Mouse (Mus musculus) kidney, embryonic 16.5 days (tissue): ENCODE results near the gene Dusp28. TPM values are rescaled to one million over a fixed set of nuclear protein-coding genes. Genes with fewer than 3 reads are reported as not detected.

Source experiments
- ATAC-seq: fragments of 200-750 bp; cut with Nextera tagmentation; 2 replicates; pipeline ENCODE4 v1.8.0; 2017; ENCODE audit warnings: moderate TSS enrichment; ENCODE audit not compliant: low FRiP score, low TSS enrichment
- H3K27ac ChIP-seq: fragments of 300-500 bp; sonication (generic); 2 replicates; pipeline ENCODE4 v1.5.1; 2014; ENCODE audit warnings: low read length
- H3K27me3 ChIP-seq: fragments of 300-500 bp; sonication (generic); 2 replicates; pipeline ENCODE4 v1.6.1; 2014; ENCODE audit warnings: low read length, control low read depth, mixed read lengths; ENCODE audit not compliant: insufficient read depth
- H3K36me3 ChIP-seq: fragments of 300-500 bp; sonication (generic); 2 replicates; pipeline ENCODE4 v1.6.1; 2014; ENCODE audit warnings: low read length, control low read depth, mixed read lengths; ENCODE audit not compliant: insufficient read depth
- H3K4me1 ChIP-seq: fragments of 300-500 bp; sonication (generic); 2 replicates; pipeline ENCODE4 v1.6.1; 2014; ENCODE audit warnings: low read length, control low read depth, mixed read lengths; ENCODE audit not compliant: insufficient read depth
- H3K4me2 ChIP-seq: fragments of 300-500 bp; sonication (generic); replicated peaks from 2 replicates; pipeline ENCODE4 v1.6.1; 2014; ENCODE audit warnings: low read depth, low read length
- H3K4me3 ChIP-seq: fragments of 300-500 bp; sonication (generic); 2 replicates; pipeline ENCODE4 v1.5.1; 2014; ENCODE audit warnings: mild to moderate bottlenecking, low read length
- H3K9ac ChIP-seq: fragments of 300-500 bp; sonication (generic); replicated peaks from 2 replicates; pipeline ENCODE4 v1.6.1; 2014; ENCODE audit warnings: low read length
- H3K9me3 ChIP-seq: fragments of 300-500 bp; sonication (generic); 2 replicates; pipeline ENCODE4 v1.6.1; 2016; ENCODE audit warnings: low read length, control low read depth
- WGBS: fragments of 180-500 bp; shearing (Covaris S2); extraction: QIAGEN DNeasy Blood & Tissue Kit; methylation state at CpG from one replicate; pipeline ENCODE4 v1.1.7; 2014; 5-methylcytosine and 5-hydroxymethylcytosine counted together
- polyA plus RNA-seq: library from polyadenylated mRNA; unstranded; fragments of >200 nt; fragmentation: Nextera tagmentation; extraction: Ambion mirVana; gene quantifications from 2 replicates; pipeline ENCODE4 v1.2.1, GENCODE M21; 2015

Gene Dusp28
- polyA plus RNA-seq = 12.3 and 13.9 TPM in 2 replicates

- Histone ChIP-seq H3K9me3 (no peaks in the 10 kb centered on the region), H3K4me1 (peaks cover 34% of the 10 kb centered on the region), H3K27ac (peak within 1 kb of the TSS; percentile 94), H3K4me3 (peak within 1 kb of the TSS; percentile 74), H3K27me3 (no peaks in the 10 kb centered on the region), H3K36me3 (no peaks in the 10 kb centered on the region), H3K9ac (peak within 1 kb of the TSS; percentile 71), H3K4me2 (peak within 1 kb of the TSS; percentile 80)
- under 1% methylated on average over 81 of the region's 81 CpGs for WGBS
- peak; percentile 92 for ATAC-seq
Observed at GRCm38 (mm10) chr1:92906779-92907631, at the start of gene Dusp28. Gene Dusp28, plus strand, starts transcription at chr1:92906981.

- Histone ChIP-seq H3K27me3 (no peaks in the 10 kb centered on the region), H3K4me2 (no peak overlapping the region), H3K9ac (no peak overlapping the region), H3K36me3 (peaks cover 24% of the 10 kb centered on the region), H3K27ac (no peak overlapping the region), H3K4me1 (no peaks in the 10 kb centered on the region), H3K9me3 (no peaks in the 10 kb centered on the region), H3K4me3 (no peak overlapping the region)
- no peak for ATAC-seq
- 79% methylated on average over 6 of the region's 6 CpGs for WGBS
Observed at GRCm38 (mm10) chr1:92861503-92861902, 45.3 kb upstream of the Dusp28 start.

GRCm38 (mm10) chr1:92863268-92863667 is 43.5 kb upstream of the Dusp28 start:
- Histone ChIP-seq H3K9me3 (no peaks in the 10 kb centered on the region), H3K4me2 (no peak overlapping the region), H3K4me1 (no peaks in the 10 kb centered on the region), H3K4me3 (no peak overlapping the region), H3K27ac (no peak overlapping the region), H3K9ac (no peak overlapping the region), H3K27me3 (no peaks in the 10 kb centered on the region), H3K36me3 (peaks cover 9% of the 10 kb centered on the region; the same call in 1 of the 2 replicates)
- WGBS = 86% methylated on average over 4 of the region's 4 CpGs
- no peak for ATAC-seq

- no peaks in the 10 kb centered on the region for H3K36me3 ChIP-seq
- no peaks in the 10 kb centered on the region for H3K4me1 ChIP-seq
- no peak overlapping the region for H3K4me2 ChIP-seq
- 67% methylated on average over 2 of the region's 2 CpGs for WGBS
- H3K27ac ChIP-seq = no peak overlapping the region
- no peak overlapping the region for H3K9ac ChIP-seq
- no peaks in the 10 kb centered on the region for H3K27me3 ChIP-seq
- no peak overlapping the region for H3K4me3 ChIP-seq
- no peaks in the 10 kb centered on the region for H3K9me3 ChIP-seq
- ATAC-seq = no peak
Observed at GRCm38 (mm10) chr1:92866170-92866569, 40.6 kb upstream of the Dusp28 start.

GRCm38 (mm10) chr1:92869985-92870384 is 36.8 kb upstream of the Dusp28 start:
- 72% methylated on average over 2 of the region's 2 CpGs for WGBS
- H3K4me3 ChIP-seq = no peak overlapping the region
- no peaks in the 10 kb centered on the region for H3K27me3 ChIP-seq
- no peak overlapping the region for H3K9ac ChIP-seq
- H3K27ac ChIP-seq = no peak overlapping the region
- no peak overlapping the region for H3K4me2 ChIP-seq
- H3K36me3 ChIP-seq = no peaks in the 10 kb centered on the region
- no peaks in the 10 kb centered on the region for H3K4me1 ChIP-seq
- no peak for ATAC-seq
- no peaks in the 10 kb centered on the region for H3K9me3 ChIP-seq

GRCm38 (mm10) chr1:92872666-92873065 is 34.1 kb upstream of the Dusp28 start:
- Histone ChIP-seq H3K27ac (no peak overlapping the region), H3K4me1 (peaks cover 17% of the 10 kb centered on the region), H3K36me3 (no peaks in the 10 kb centered on the region), H3K4me2 (no peak overlapping the region), H3K9ac (no peak overlapping the region), H3K9me3 (no peaks in the 10 kb centered on the region), H3K4me3 (no peak overlapping the region), H3K27me3 (no peaks in the 10 kb centered on the region)
- no peak for ATAC-seq
- WGBS = 67% methylated on average over 7 of the region's 7 CpGs

GRCm38 (mm10) chr1:92874011-92874410 is 32.8 kb upstream of the Dusp28 start:
- no peak overlapping the region for H3K4me2 ChIP-seq
- no peak overlapping the region for H3K4me3 ChIP-seq
- WGBS = 72% methylated on average over 3 of the region's 3 CpGs
- H3K9ac ChIP-seq = no peak overlapping the region
- no peaks in the 10 kb centered on the region for H3K27me3 ChIP-seq
- no peaks in the 10 kb centered on the region for H3K9me3 ChIP-seq
- H3K36me3 ChIP-seq = no peaks in the 10 kb centered on the region
- ATAC-seq = 0 out of 2 replicates have a peak, but pooled peaks have one; percentile 35
- peaks cover 25% of the 10 kb centered on the region for H3K4me1 ChIP-seq
- no peak overlapping the region for H3K27ac ChIP-seq

- WGBS = 87% methylated on average over 8 of the region's 8 CpGs
- no peaks in the 10 kb centered on the region for H3K36me3 ChIP-seq
- no peak overlapping the region for H3K4me3 ChIP-seq
- H3K27ac ChIP-seq = no peak overlapping the region
- H3K4me1 ChIP-seq = peaks cover 25% of the 10 kb centered on the region
- no peaks in the 10 kb centered on the region for H3K9me3 ChIP-seq
- no peak overlapping the region for H3K9ac ChIP-seq
- ATAC-seq = no peak
- no peaks in the 10 kb centered on the region for H3K27me3 ChIP-seq
- no peak overlapping the region for H3K4me2 ChIP-seq
Observed at GRCm38 (mm10) chr1:92875360-92876111, 31.2 kb upstream of the Dusp28 start.

GRCm38 (mm10) chr1:92877431-92877978 is 29.3 kb upstream of the Dusp28 start:
- no peaks in the 10 kb centered on the region for H3K36me3 ChIP-seq
- H3K9me3 ChIP-seq = no peaks in the 10 kb centered on the region
- no peaks in the 10 kb centered on the region for H3K27me3 ChIP-seq
- ATAC-seq = peak; percentile 16; the same call in 1 of the 2 replicates
- H3K9ac ChIP-seq = no peak overlapping the region; the same call in 1 of the 2 replicates
- peak overlapping the region; percentile 27 for H3K27ac ChIP-seq
- 0 out of 2 replicates have a peak overlapping the region, but pooled peaks have one; percentile 7 for H3K4me2 ChIP-seq
- WGBS = 35% methylated on average over 12 of the region's 12 CpGs
- H3K4me3 ChIP-seq = no peak overlapping the region
- peaks cover 25% of the 10 kb centered on the region for H3K4me1 ChIP-seq
